Mouse (Mus musculus) CD4-positive naive resting alpha-beta T cell, adult 57 days (primary cell): Measurements from ENCODE around the gene Zfp989. TPM values are rescaled to one million over a fixed set of nuclear protein-coding genes. Genes with fewer than 3 reads are reported as not detected.

Experiments used
- total RNA-seq: library from RNA; stranded (reverse); gene quantifications from one replicate; pipeline ENCODE4 v1.2.4, GENCODE M21; 2023

Zfp989 gene
- total RNA-seq, result not detected

GRCm38 (mm10) chr4:146971757-146972156 lies at the start of gene Zfp989:
TSS of gene Zfp989 (plus strand) at chr4:146971976.

GRCm38 (mm10) chr4:147021550-147021949 lies 49.8 kb downstream of the Zfp989 start, which contains the start of gene Rex2:
TSS of gene Rex2 (plus strand) at chr4:147021850.

Other genes starting within 250 kb of the Zfp989 start
- not detected for gene Gm21411, start 62.4 kb upstream of the Zfp989 start, total RNA-seq
- gene Rex2, start 49.9 kb downstream of the Zfp989 start, total RNA-seq, result 1.1 TPM
- gene Zfp991, start 160.1 kb downstream of the Zfp989 start, total RNA-seq, result 2.6 TPM